Mouse (Mus musculus) ES-E14 (cell line): ENCODE measurements around the gene Gm10842.

ENCODE experiments used
- CHD2 ChIP-seq: IDR thresholded peaks from 2 replicates; pipeline ENCODE4 v1.6.1; 2014; ENCODE audit warnings: mild to moderate bottlenecking, low read depth, low read length, inconsistent platforms
- HCFC1 ChIP-seq: IDR thresholded peaks from 2 replicates; pipeline ENCODE4 v1.6.1; 2012; ENCODE audit warnings: low read length, inconsistent platforms, borderline replicate concordance; ENCODE audit not compliant: insufficient read depth
- MAFK ChIP-seq: IDR thresholded peaks from 2 replicates; pipeline ENCODE4 v1.6.1; 2014; ENCODE audit warnings: mild to moderate bottlenecking, low read depth, low read length, inconsistent platforms; ENCODE audit not compliant: insufficient read depth
- ZC3H11A ChIP-seq: IDR thresholded peaks from 2 replicates; pipeline ENCODE4 v1.6.1; 2012; ENCODE audit warnings: low read depth, mild to moderate bottlenecking, inconsistent platforms, low read length, borderline replicate concordance
- ZNF384 ChIP-seq: IDR thresholded peaks from 2 replicates; pipeline ENCODE4 v1.6.1; 2012; ENCODE audit warnings: low read depth, low read length, inconsistent platforms

GRCm38 (mm10) chr11:105117814-105118213 is 28.9 kb upstream of the Gm10842 start:
- TF ChIP-seq ZNF384 (no peak), MAFK (no peak), ZC3H11A (no peak), CHD2 (no peak), HCFC1 (no peak)
